Mouse (Mus musculus) hindbrain, embryonic 15.5 days (tissue): ENCODE measurements around the gene Rnf5. TPM values are rescaled to one million over a fixed set of nuclear protein-coding genes. Genes with fewer than 3 reads are reported as not detected.

Source experiments
- ATAC-seq: fragments of 200-750 bp; cut with Nextera tagmentation; 2 replicates; pipeline ENCODE4 v1.8.0; 2017; ENCODE audit warnings: low read depth, moderate number of reproducible peaks, moderate TSS enrichment; ENCODE audit not compliant: low FRiP score
- H3K27ac ChIP-seq: fragments of 300-500 bp; sonication (generic); replicated peaks from 2 replicates; pipeline ENCODE4 v1.5.1; 2015; ENCODE audit warnings: mild to moderate bottlenecking, inconsistent platforms
- H3K27me3 ChIP-seq: fragments of 300-500 bp; sonication (generic); 2 replicates; pipeline ENCODE4 v1.6.1; 2015; ENCODE audit warnings: control low read depth, inconsistent platforms
- H3K36me3 ChIP-seq: fragments of 300-500 bp; sonication (generic); 2 replicates; pipeline ENCODE4 v1.6.1; 2015; ENCODE audit warnings: control low read depth, inconsistent platforms
- H3K4me1 ChIP-seq: fragments of 300-500 bp; sonication (generic); replicated peaks from 2 replicates; pipeline ENCODE4 v1.6.1; 2015; ENCODE audit warnings: control low read depth, inconsistent platforms
- H3K4me2 ChIP-seq: fragments of 300-500 bp; sonication (generic); 2 replicates; pipeline ENCODE4 v1.6.1; 2015; ENCODE audit warnings: moderate library complexity, mild to moderate bottlenecking, inconsistent platforms
- H3K4me3 ChIP-seq: fragments of 300-500 bp; sonication (generic); 2 replicates; pipeline ENCODE4 v1.5.1; 2015; ENCODE audit warnings: mild to moderate bottlenecking, inconsistent platforms
- H3K9ac ChIP-seq: fragments of 300-500 bp; sonication (generic); 2 replicates; pipeline ENCODE4 v1.6.1; 2015; ENCODE audit warnings: inconsistent platforms
- H3K9me3 ChIP-seq: fragments of 300-500 bp; sonication (generic); 2 replicates; pipeline ENCODE4 v1.6.1; 2016; ENCODE audit warnings: control low read depth, inconsistent platforms
- WGBS: fragments of 180-500 bp; shearing (Covaris S2); methylation state at CpG from one replicate; pipeline ENCODE4 v1.1.7; 2015; 5-methylcytosine and 5-hydroxymethylcytosine counted together
- polyA plus RNA-seq: library from polyadenylated mRNA; unstranded; fragments of >200 nt; fragmentation: Nextera tagmentation; extraction: Ambion mirVana; gene quantifications from 2 replicates; pipeline ENCODE4 v1.2.1, GENCODE M21; 2015

The Rnf5 gene
- polyA plus RNA-seq, 1 experiment from 2014 or later = 283 TPM

DNA sequence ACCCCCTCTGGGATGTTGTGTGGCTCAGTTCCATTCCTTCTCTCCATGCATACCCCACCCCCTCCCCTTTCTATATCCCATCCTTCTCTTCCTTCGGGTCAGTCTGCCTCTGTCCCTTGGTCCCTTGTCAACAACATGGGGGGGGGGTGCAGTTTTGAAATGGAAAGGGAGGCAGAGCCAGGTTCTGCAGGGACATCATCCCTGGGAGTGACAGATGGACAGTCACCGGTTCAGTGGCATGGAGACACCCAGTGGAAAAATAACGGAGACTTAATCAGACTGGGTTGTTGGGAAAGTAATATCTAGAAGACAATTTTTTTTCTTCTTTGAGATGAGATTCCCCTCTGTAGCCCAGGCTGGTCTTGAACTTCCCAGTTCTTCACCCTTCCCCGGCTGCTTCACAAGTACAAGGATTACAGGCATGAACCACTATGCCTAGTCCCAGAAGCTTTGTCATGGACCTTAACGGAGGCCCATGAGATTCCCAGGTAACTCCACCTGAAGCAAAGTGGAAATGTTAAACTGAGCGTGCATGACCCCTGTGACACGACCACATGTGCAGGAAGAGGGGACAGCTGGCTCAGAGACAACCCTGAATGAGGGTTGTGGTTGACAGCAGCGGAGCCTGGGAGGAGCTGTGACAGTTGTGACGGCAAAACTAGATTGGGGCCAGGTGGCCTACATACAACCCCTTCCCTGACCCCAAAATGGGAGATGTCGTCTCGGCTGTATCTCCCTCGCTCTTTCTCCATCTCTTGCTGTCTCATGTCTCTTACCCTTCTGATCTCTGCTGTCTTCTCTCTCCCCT lies 26.5 kb upstream of the Rnf5 start:
- Histone ChIP-seq H3K9me3 (no peaks in the 10 kb centered on the region), H3K4me3 (peak overlapping the region; percentile 85), H3K27ac (peak overlapping the region; percentile 94; the same call in 1 of the 2 replicates), H3K4me1 (peaks cover 67% of the 10 kb centered on the region), H3K4me2 (peak overlapping the region; percentile 96), H3K9ac (peak overlapping the region; percentile 50), H3K36me3 (0 out of 2 replicates have a peak, but pooled peaks cover 4% of the 10 kb centered on the region), H3K27me3 (peaks cover 13% of the 10 kb centered on the region)
- no peak for ATAC-seq
- WGBS = 13% methylated on average over 12 of the region's 12 CpGs

DNA sequence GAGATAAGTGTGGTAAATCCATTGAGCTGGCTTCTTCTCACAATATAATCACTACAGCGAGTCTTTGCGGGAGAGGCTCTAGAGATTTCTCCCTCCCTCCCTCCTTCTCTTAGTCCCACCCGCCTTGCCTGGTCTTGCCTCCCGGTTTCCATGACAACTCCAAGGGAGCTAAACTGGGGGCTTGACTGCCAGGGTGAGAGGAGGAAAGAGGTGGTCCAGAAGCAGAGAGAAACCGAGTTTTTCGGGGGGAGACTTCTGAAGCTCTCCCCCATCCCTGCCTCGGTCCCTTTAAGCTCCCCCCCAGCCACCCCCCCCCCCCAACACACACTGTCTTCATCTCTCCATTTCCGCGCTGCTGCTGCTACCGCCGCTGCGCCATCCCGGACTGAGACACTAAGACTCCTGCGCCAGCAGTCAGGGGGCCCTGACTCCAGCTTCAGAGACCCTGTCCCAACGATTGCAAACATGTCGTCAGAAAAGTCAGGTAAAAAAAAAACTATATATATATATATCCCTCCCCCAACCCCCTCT lies 25.8 kb upstream of the Rnf5 start, which contains the start of gene Prrt1:
Prrt1 (plus strand) TSS at position 313 of the 531 bp plus-strand sequence.
- peak within 1 kb of the TSS; percentile 70 for H3K9ac ChIP-seq
- H3K27me3 ChIP-seq = peaks cover 13% of the 10 kb centered on the region
- H3K4me1 ChIP-seq = peaks cover 67% of the 10 kb centered on the region
- H3K4me2 ChIP-seq = peak within 1 kb of the TSS; percentile 96
- peak within 1 kb of the TSS; percentile 94 for H3K27ac ChIP-seq
- peak; percentile 29; the same call in 1 of the 2 replicates for ATAC-seq
- peak within 1 kb of the TSS; percentile 85 for H3K4me3 ChIP-seq
- 0 out of 2 replicates have a peak, but pooled peaks cover 4% of the 10 kb centered on the region for H3K36me3 ChIP-seq
- 1% methylated on average over 16 of the region's 16 CpGs for WGBS
- H3K9me3 ChIP-seq = no peaks in the 10 kb centered on the region

DNA sequence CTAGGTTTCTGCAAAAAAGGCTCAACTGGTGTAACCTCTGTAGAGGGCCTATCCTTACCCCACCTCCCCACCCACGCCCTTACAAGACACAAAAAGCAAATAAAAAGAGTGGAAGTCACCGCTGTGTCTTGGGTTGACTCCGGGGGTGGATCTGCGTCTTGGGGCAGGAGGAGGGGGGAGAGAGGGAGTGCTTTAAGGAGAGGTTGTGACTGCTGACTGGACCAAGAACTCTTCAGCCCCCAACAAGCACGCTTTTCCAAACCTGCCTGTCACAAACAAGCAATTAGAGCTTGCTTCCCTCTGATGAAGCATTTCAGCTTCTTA lies 25.1 kb upstream of the Rnf5 start:
- Histone ChIP-seq H3K27ac (peak overlapping the region; percentile 94), H3K9me3 (no peaks in the 10 kb centered on the region), H3K4me1 (peaks cover 67% of the 10 kb centered on the region), H3K4me3 (peak overlapping the region; percentile 85), H3K9ac (peak overlapping the region; percentile 70; the same call in 1 of the 2 replicates), H3K4me2 (peak overlapping the region; percentile 96), H3K27me3 (peaks cover 12% of the 10 kb centered on the region), H3K36me3 (0 out of 2 replicates have a peak, but pooled peaks cover 6% of the 10 kb centered on the region)
- no peak for ATAC-seq
- WGBS = 24% methylated on average over 5 of the region's 5 CpGs

DNA sequence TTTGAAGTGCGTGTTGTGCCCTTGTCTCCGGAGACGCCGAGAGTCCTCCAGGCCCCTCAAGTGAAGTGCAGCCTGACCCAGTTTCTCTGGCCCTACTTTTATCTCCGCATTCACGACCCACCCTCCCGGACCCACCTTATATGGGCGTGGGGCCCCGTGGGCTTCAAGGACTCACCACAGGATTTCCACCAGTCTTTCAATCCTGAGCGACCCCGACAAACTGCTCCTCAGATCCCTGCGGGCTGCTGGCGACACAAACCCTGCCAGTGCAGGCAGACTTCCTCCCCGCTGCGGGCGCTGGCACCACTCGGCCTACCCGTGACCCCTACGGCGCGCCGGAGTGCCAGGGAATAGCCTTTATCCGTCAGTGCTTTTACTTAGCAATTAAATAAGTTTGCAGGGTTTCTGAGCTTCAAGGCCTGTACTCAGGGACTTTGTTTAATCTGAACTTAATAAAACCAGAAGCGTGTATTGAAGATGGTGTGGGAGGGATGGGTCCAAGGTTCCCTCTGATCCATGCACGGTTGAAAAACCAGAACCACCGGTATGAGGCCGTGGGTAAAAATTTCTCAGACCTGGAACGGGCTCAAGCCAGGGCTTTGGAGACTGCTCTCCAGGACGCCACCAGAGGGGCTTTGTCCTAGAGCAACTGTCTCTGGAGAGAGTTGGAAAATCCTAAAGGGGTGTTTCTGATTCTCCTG lies 24.6 kb upstream of the Rnf5 start, which contains the start of gene Ppt2:
Ppt2 (minus strand) TSS at position 568 of the 701 bp plus-strand sequence.
- Histone ChIP-seq H3K4me2 (peak within 1 kb of the TSS; percentile 96), H3K9ac (peak within 1 kb of the TSS; percentile 70), H3K4me3 (peak within 1 kb of the TSS; percentile 85), H3K27me3 (peaks cover 7% of the 10 kb centered on the region), H3K36me3 (peaks cover 6% of the 10 kb centered on the region; the same call in 1 of the 2 replicates), H3K27ac (peak within 1 kb of the TSS; percentile 94), H3K4me1 (peaks cover 67% of the 10 kb centered on the region), H3K9me3 (no peaks in the 10 kb centered on the region)
- 5% methylated on average over 29 of the region's 29 CpGs for WGBS
- ATAC-seq = no peak

DNA sequence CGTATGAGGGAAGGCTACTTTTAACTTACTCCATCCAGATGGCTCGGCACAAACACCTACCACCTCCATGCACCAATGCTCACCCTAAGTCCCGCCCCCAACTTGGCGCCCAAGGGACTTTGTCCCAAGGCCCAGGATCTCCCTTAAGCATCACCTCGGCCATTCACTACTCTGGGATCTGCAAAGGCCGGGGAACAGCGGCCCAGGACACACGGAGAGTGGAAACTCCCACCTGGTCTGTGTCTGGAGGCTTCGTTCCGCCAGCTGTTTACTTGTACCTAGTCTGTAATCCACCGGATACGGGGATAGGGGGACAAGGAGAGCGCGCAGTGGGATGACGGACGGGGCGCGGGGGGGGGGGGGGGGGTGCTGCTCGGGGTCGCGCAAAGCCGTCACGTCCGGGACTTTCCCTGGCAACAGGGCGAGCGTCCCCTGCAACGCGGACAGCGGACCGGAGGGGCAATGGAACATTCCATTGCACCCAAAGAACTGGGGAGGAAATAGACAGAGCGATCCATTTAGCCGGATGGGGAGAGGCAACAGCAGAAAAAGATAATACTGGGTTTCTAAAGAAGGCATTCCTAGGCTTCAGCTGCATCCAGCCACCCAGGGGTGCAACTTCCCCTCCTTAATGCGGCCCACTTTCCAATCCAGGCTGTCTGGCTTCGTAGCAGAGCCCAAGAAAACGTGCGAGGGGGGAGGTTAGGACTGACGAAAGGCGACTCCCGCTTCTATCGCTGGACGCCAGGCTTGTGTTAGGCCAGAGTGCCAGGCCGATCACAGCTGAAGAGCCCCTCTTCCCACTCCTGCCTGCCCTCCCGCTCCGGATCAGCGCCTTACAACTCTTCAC lies 23.8 kb upstream of the Rnf5 start:
- Histone ChIP-seq H3K27me3 (peaks cover 7% of the 10 kb centered on the region), H3K4me2 (peak overlapping the region; percentile 96), H3K4me1 (peaks cover 64% of the 10 kb centered on the region), H3K27ac (peak overlapping the region; percentile 94), H3K36me3 (peaks cover 13% of the 10 kb centered on the region; the same call in 1 of the 2 replicates), H3K9me3 (no peaks in the 10 kb centered on the region), H3K9ac (peak overlapping the region; percentile 70), H3K4me3 (peak overlapping the region; percentile 85)
- ATAC-seq = peak; percentile 81
- WGBS = under 1% methylated on average over 42 of the region's 45 CpGs

DNA sequence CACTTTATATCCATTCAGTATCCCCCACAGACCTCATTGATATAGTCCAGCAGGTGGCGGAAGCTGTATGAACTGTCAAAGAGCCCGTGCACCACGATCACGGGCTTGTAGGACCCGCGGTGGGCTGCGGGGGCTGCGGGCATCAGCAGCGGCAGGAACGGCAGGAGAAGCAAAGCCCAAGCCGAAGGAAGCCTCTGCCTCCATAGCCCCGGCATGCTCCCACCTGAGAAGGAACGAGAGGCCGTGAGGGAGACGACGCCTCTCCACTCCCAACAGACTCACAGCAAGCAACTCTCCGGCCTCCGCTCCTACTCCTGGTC lies 23.2 kb upstream of the Rnf5 start:
- Histone ChIP-seq H3K4me1 (peaks cover 58% of the 10 kb centered on the region), H3K9ac (peak overlapping the region; percentile 70), H3K4me2 (peak overlapping the region; percentile 96), H3K4me3 (peak overlapping the region; percentile 85), H3K27ac (peak overlapping the region; percentile 94), H3K36me3 (peaks cover 17% of the 10 kb centered on the region), H3K9me3 (no peaks in the 10 kb centered on the region), H3K27me3 (peaks cover 5% of the 10 kb centered on the region)
- peak; percentile 24 for ATAC-seq
- under 1% methylated on average over 18 of the region's 18 CpGs for WGBS

DNA sequence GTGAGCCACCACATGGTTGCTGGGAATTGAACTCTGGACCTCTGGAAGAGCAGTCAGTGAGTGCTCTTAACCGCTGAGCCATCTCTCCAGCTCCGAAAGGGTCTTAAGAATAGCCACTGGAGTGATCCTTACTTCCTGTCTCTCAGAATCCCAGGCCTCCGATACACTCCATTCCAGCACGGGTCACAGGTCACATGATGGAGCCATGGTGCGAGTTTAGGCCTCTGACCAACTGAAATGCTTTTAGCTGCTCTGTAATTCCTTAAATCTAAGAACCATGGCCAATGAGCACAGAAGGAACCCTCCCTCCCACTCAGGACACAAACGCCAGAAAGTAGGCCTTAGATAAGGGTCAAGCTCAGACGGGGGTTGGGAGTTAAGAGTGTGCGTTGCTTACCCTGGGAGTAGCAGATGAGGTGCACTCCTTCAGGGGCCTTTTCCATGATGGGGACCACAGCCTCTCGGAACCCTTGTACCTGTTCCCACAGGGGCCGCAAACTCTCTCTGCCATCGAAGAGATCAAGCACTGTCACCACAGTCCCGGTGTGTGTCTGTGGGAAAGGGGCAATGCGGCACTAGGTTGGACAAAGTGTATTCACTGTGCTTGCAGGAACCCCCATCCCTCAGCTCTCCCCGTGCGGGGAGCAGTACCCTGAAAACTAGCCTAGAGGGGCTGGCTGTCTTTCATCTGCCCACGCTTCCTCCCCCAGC lies 22.7 kb upstream of the Rnf5 start:
- Histone ChIP-seq H3K27ac (peak overlapping the region; percentile 94), H3K36me3 (peaks cover 21% of the 10 kb centered on the region), H3K9me3 (no peaks in the 10 kb centered on the region), H3K4me2 (peak overlapping the region; percentile 96), H3K4me1 (peaks cover 53% of the 10 kb centered on the region), H3K9ac (peak overlapping the region; percentile 70), H3K27me3 (0 out of 2 replicates have a peak, but pooled peaks cover under 1% of the 10 kb centered on the region), H3K4me3 (peak overlapping the region; percentile 85)
- WGBS = 50% methylated on average over 16 of the region's 16 CpGs
- no peak for ATAC-seq

DNA sequence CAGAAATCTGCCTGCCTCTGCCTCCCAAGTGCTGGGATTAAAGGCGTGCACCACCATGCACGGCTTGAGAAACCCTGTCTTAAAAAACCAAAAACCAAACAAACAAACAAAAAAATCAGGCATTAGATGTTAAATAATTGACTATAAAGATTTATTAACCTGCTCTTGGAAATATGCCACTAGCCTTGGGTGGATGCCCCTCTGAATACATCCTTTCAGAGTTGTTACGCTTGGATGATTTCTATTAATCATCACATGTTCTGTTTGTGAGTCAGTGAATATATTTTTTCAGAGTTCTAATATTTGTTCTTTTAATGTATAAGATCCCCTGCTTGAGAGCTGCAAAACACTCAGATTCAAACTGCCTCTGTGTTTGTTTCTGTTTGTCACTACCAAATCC lies 21.5 kb upstream of the Rnf5 start:
- no peak overlapping the region for H3K27ac ChIP-seq
- no peak overlapping the region for H3K4me3 ChIP-seq
- 93% methylated on average over 3 of the region's 3 CpGs for WGBS
- H3K4me2 ChIP-seq = no peak overlapping the region
- ATAC-seq = no peak
- no peak overlapping the region for H3K9ac ChIP-seq
- H3K9me3 ChIP-seq = no peaks in the 10 kb centered on the region
- H3K27me3 ChIP-seq = no peaks in the 10 kb centered on the region
- H3K36me3 ChIP-seq = peaks cover 21% of the 10 kb centered on the region
- peaks cover 41% of the 10 kb centered on the region for H3K4me1 ChIP-seq

DNA sequence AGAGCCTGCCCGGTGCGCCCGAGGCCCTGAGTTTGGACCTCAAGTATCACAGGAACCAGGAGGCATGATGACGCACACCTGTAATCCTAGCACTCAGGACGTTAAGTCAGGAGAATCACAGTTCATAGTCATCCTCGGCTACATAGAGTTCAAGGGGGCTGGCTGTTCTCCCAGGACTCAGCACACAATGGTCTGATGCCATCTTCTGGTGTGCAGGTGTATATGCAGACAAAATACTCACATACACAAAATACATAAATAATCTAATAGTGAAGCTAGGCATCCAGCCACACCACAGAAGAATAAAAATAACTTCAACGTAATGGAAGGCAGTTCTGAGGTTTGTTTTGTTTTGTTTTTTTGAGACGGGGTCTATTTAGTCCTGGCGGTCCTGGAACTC lies 19.7 kb upstream of the Rnf5 start:
- Histone ChIP-seq H3K4me2 (no peak overlapping the region), H3K27me3 (no peaks in the 10 kb centered on the region), H3K4me3 (no peak overlapping the region), H3K36me3 (peaks cover 21% of the 10 kb centered on the region), H3K9me3 (no peaks in the 10 kb centered on the region), H3K9ac (no peak overlapping the region), H3K27ac (no peak overlapping the region), H3K4me1 (peaks cover 23% of the 10 kb centered on the region)
- WGBS = 83% methylated on average over 9 of the region's 9 CpGs
- no peak for ATAC-seq

DNA sequence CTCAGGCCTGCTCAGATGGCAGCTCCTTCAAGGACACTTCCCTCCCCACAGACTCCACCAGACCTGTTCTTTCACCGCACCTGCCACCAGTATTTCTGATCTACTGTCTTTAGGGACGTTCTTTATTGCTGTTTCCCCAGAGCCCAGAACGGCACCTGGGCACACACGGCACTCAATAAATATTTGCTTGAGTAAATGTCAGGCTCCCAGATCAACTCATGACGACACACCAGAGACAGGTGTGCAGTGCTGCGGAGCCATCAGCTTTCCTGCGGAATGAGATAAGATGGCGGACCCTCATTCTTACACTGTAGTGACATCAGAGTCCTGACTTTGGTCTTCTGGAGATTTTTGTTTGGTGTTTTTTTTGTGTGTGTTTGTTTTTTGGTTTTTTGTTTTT lies 17.5 kb upstream of the Rnf5 start:
- Histone ChIP-seq H3K4me3 (no peak overlapping the region), H3K4me1 (peaks cover 8% of the 10 kb centered on the region), H3K9ac (no peak overlapping the region), H3K36me3 (peaks cover 21% of the 10 kb centered on the region), H3K27ac (no peak overlapping the region), H3K4me2 (no peak overlapping the region), H3K27me3 (no peaks in the 10 kb centered on the region), H3K9me3 (no peaks in the 10 kb centered on the region)
- 90% methylated on average over 8 of the region's 8 CpGs for WGBS
- no peak for ATAC-seq

DNA sequence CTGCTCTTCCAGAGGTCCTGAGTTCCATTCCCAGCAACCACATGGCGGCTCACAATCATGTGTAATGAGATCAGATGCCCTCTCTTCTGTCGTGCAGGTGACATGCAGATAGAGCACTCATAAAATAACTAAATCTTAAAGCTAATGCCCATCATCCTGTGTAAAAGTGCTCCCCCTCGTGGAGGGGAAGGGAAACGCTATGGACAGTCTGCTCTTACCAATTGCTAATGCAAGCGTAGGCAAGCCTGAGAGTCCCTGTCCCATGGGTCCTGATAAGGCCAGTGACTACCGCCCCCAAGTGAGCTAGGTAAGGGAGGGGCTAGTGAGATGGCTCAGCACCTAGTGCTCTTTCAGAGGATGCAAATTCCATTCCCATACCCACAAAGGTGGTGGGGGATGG lies 15.5 kb upstream of the Rnf5 start:
- no peaks in the 10 kb centered on the region for H3K9me3 ChIP-seq
- no peaks in the 10 kb centered on the region for H3K4me1 ChIP-seq
- H3K27ac ChIP-seq = no peak overlapping the region
- ATAC-seq = no peak
- no peak overlapping the region for H3K4me3 ChIP-seq
- H3K4me2 ChIP-seq = no peak overlapping the region
- 11% methylated on average over 6 of the region's 6 CpGs for WGBS
- H3K27me3 ChIP-seq = no peaks in the 10 kb centered on the region
- peaks cover 22% of the 10 kb centered on the region for H3K36me3 ChIP-seq
- H3K9ac ChIP-seq = no peak overlapping the region
